Mouse (Mus musculus) heart, adult 2 months (tissue): Measurements from ENCODE around the gene Bend5. TPM values are rescaled to one million over a fixed set of nuclear protein-coding genes. Genes with fewer than 3 reads are reported as not detected.

Experiments used
- DNase-seq, 2 experiments: peaks; one replicate each; pipeline ENCODE4 v3.0.0; 2021
- H3K27ac ChIP-seq: fragments of 200-600 bp; 2 replicates; pipeline ENCODE4 v1.8.1; 2022
- H3K27me3 ChIP-seq: fragments of 200-500 bp; 2 replicates; pipeline ENCODE4 v1.6.1; 2012; ENCODE audit warnings: mild to moderate bottlenecking, low read length, inconsistent platforms, mixed read lengths; ENCODE audit not compliant: control insufficient read depth, insufficient read depth
- H3K36me3 ChIP-seq: fragments of 200-500 bp; 2 replicates; pipeline ENCODE4 v1.6.1; 2012; ENCODE audit warnings: low read length, inconsistent platforms; ENCODE audit not compliant: control insufficient read depth, insufficient read depth
- H3K4me1 ChIP-seq: fragments of 200-500 bp; 2 replicates; pipeline ENCODE4 v1.6.1; 2011; ENCODE audit warnings: low read length; ENCODE audit not compliant: control insufficient read depth, insufficient read depth
- H3K4me3 ChIP-seq: fragments of 200-600 bp; 2 replicates; pipeline ENCODE4 v1.8.1; 2022
- H3K79me2 ChIP-seq: fragments of 200-500 bp; replicated peaks from 2 replicates; pipeline ENCODE4 v1.6.1; 2012; ENCODE audit warnings: mild to moderate bottlenecking, inconsistent platforms, low read length, moderate library complexity, mixed read lengths; ENCODE audit not compliant: control insufficient read depth, insufficient read depth
- H3K9ac ChIP-seq: fragments of 200-500 bp; 2 replicates; pipeline ENCODE4 v1.6.1; 2012; ENCODE audit warnings: low read depth, mild to moderate bottlenecking, control low read depth, inconsistent platforms, low read length, mixed read lengths
- CTCF ChIP-seq: fragments of 200-600 bp; IDR thresholded peaks from 2 replicates; pipeline ENCODE4 v1.8.1; 2022; ENCODE audit warnings: antibody characterized with exemption, mild to moderate bottlenecking, moderate library complexity
- EP300 ChIP-seq: fragments of 200-500 bp; IDR thresholded peaks from 2 replicates; pipeline ENCODE4 v1.6.1; 2011; ENCODE audit warnings: low read depth, low read length, control low read depth; ENCODE audit not compliant: insufficient read depth
- POLR2A ChIP-seq: fragments of 200-500 bp; IDR thresholded peaks from 2 replicates; pipeline ENCODE4 v1.6.1; 2011; ENCODE audit warnings: mild to moderate bottlenecking, low read depth, low read length, control low read depth; ENCODE audit not compliant: insufficient read depth
- WGBS: fragments of 180-500 bp; shearing (Covaris S2); methylation state at CpG from one replicate; pipeline ENCODE4 v1.1.7; 2018; 5-methylcytosine and 5-hydroxymethylcytosine counted together
- intact Hi-C: fragments of 180-260 bp; cut with DNase I; formaldehyde crosslinking; loops from one replicate; pipeline ENCODE4 v1.15.1; 2025
- polyA plus RNA-seq: library from polyadenylated mRNA; depleted of rRNA; stranded (reverse); fragments of >200 nt; gene quantifications from 2 replicates; pipeline ENCODE4 v1.2.3, GENCODE M21; 2012
- total RNA-seq, 2 experiments: library from RNA; stranded (reverse); gene quantifications; 2 replicates each; pipeline ENCODE4 v1.2.3; 2021

Bend5 gene
- total and polyA plus RNA-seq, 3 experiments, result 3.8 to 8.1 (median 5.4) TPM

DNA sequence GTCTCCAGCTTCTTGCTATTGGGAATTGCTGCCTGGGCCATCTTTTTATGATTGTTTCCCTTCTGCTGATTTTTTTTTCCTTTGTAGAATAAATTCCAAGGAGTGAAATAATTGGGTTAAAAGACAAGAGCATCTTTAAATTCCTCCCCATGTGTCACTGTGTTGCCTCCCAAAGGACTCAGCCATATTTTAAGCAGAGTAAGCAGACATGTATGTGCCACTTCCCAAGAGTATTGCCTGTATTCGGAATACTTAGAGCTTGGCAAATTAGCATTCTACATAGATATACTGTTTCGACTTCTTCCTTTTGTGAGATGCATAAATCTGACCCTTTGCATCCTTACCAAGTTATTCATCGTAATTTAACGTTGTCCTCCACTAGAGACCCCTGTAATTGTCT lies 53.0 kb downstream of the Bend5 start:
- TF ChIP-seq CTCF, result no peak
- TF ChIP-seq POLR2A, result no peak
- no peak for TF ChIP-seq EP300
- Histone ChIP-seq H3K36me3 (no peaks in the 10 kb centered on the region), H3K4me1 (no peaks in the 10 kb centered on the region), H3K9ac (no peak overlapping the region), H3K27me3 (no peaks in the 10 kb centered on the region), H3K27ac (no peak overlapping the region), H3K4me3 (no peak overlapping the region), H3K79me2 (no peaks in the 10 kb centered on the region)
- intact Hi-C loops, result no loop called here
- 82% methylated on average over 4 of the region's 4 CpGs for WGBS
- no peak for DNase-seq

DNA sequence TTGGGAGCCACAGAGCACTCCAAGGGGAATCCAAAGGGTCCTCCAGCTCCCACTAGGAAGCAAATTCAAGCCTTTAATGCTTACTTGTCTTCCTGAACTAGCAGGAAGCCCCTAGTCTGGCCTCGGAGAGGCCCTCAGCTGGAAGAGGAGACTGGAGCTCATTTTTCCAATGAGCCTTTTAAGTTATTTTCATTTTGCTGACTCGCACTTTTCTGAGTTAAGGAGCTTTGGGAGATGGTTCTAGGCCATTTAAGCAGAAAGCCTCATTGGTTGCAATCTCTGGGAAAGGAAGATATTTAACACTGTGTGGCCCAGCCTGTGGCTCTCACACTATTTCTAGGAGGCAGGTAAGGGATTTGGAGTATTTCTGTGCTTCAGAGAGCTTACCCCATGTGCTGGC lies 55.0 kb downstream of the Bend5 start:
- WGBS, result 66% methylated on average over 2 of the region's 2 CpGs
- Histone ChIP-seq H3K4me1 (no peaks in the 10 kb centered on the region), H3K4me3 (no peak overlapping the region), H3K9ac (no peak overlapping the region), H3K79me2 (no peaks in the 10 kb centered on the region), H3K36me3 (no peaks in the 10 kb centered on the region), H3K27me3 (no peaks in the 10 kb centered on the region), H3K27ac (no peak overlapping the region)
- no peak for DNase-seq
- intact Hi-C loops, result no loop called here
- TF ChIP-seq CTCF (no peak), EP300 (no peak), POLR2A (no peak)

DNA sequence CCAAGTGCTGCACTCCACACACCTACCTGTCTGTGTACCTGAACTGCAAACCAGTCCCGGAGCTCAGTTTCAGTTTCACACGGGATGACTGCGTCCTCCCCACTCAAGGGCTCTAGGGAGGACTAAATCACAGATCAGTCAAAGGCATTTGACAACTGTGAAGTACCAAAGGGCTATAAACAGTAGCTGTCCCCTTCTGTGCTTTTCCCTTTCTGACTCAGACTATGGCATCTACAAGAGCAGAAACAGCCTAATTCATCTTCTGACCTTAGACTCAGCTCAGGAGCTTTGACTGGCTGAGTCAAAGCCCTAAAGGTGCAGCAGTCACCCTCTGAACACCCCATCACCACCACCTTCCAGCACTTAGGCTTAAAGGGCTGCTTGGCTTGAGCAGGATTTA lies 56.9 kb downstream of the Bend5 start:
- H3K4me3 ChIP-seq, result no peak overlapping the region
- no peaks in the 10 kb centered on the region for H3K36me3 ChIP-seq
- H3K27me3 ChIP-seq, result no peaks in the 10 kb centered on the region
- TF ChIP-seq EP300 (no peak), POLR2A (no peak), CTCF (no peak)
- no peaks in the 10 kb centered on the region for H3K4me1 ChIP-seq
- DNase-seq, result no peak
- 77% methylated on average over 3 of the region's 3 CpGs for WGBS
- no peak overlapping the region for H3K27ac ChIP-seq
- intact Hi-C loops, result no loop called here
- H3K9ac ChIP-seq, result no peak overlapping the region
- no peaks in the 10 kb centered on the region for H3K79me2 ChIP-seq

DNA sequence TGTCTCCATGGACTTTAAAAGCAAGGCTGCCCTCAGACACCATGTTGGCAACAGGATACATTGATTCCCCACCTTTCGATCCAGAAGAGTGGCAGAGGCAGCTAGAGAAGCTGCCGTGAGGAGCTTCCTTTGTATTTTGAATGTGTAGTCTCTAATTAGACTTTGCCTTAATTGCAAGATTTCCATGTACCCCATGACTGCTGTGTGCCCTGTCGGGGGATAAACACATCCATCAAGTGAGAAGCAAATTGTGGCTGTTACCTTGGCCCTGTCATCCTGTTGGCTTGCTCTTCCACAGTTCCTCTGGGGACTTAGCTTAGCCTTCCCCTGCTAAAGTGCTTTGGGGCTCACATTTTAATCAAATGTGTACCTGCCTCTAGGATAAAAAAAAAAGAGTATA lies 57.7 kb downstream of the Bend5 start:
- no peak for DNase-seq
- 86% methylated on average over 3 of the region's 3 CpGs for WGBS
- no peaks in the 10 kb centered on the region for H3K36me3 ChIP-seq
- no peak overlapping the region for H3K4me3 ChIP-seq
- no peak for TF ChIP-seq POLR2A
- no peak for TF ChIP-seq CTCF
- no peak for TF ChIP-seq EP300
- intact Hi-C loops, result no loop called here
- H3K79me2 ChIP-seq, result no peaks in the 10 kb centered on the region
- H3K27me3 ChIP-seq, result no peaks in the 10 kb centered on the region
- H3K4me1 ChIP-seq, result no peaks in the 10 kb centered on the region
- H3K27ac ChIP-seq, result no peak overlapping the region
- H3K9ac ChIP-seq, result no peak overlapping the region

DNA sequence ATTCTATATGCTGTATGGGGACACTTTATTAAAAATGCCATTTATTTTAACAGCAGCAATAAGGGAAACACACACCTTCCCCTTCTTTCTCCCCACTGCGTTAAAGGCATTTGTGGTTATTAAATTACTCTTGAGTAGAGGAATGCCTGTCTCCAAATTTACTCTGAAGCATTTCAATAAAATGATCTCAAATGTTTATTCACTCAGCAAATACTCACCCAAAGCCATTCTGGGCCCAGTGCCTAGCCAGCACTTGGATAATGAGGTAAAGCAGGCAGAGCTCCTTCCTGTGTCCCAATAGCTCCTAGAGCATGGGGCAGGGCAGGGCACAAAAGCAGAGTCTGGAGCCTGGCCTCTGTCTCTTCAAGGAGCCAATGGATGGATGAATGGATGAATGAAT lies 58.2 kb downstream of the Bend5 start:
- Histone ChIP-seq H3K36me3 (no peaks in the 10 kb centered on the region), H3K27me3 (no peaks in the 10 kb centered on the region), H3K4me1 (no peaks in the 10 kb centered on the region), H3K9ac (no peak overlapping the region), H3K4me3 (no peak overlapping the region), H3K27ac (no peak overlapping the region), H3K79me2 (no peaks in the 10 kb centered on the region)
- no peak for DNase-seq
- 75% methylated on average over 1 of the region's 1 CpGs for WGBS
- TF ChIP-seq CTCF (no peak), POLR2A (no peak), EP300 (no peak)
- intact Hi-C loops, result no loop called here

DNA sequence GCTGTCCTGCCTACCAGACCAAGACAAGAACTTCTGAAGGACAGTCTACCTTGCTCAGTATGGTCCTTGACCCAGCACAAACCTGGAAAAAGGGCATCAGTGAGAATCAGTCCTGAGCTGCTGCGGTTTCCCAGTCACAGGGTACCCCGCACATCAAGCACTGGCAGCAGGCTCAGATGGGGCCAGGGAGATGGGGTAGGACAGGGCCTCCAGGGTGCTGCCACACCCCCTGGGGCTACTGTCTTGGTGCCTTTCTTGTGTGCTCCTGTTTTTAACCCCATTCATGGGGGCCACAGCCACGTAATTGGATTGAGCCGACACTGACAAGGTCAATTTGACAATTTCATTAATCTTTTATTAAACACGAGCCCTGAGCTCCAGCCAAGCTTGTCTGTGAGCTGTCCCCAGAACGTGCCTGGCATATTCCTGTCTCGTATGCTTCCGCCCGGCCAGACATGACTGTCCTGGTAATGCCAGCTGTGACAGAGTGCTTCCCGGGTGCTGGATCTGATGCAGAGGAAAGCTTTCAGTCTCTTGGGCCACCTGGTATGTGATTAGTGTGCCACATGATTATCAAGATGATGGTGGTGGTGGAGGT lies 60.7 kb downstream of the Bend5 start:
- Histone ChIP-seq H3K36me3 (no peaks in the 10 kb centered on the region), H3K4me1 (no peaks in the 10 kb centered on the region), H3K27me3 (no peaks in the 10 kb centered on the region), H3K9ac (no peak overlapping the region), H3K79me2 (no peaks in the 10 kb centered on the region), H3K27ac (no peak overlapping the region), H3K4me3 (no peak overlapping the region)
- 79% methylated on average over 10 of the region's 10 CpGs for WGBS
- DNase-seq, result no peak
- no peak for TF ChIP-seq CTCF
- intact Hi-C loops, result no loop called here
